Mouse (Mus musculus) retina, postnatal 7 days (tissue): Measurements from ENCODE around the gene Asxl1.
A peak's percentile ranks its signal among the peaks of the same experiment; 100 is the strongest.
"Not testable (repeated sequence)": the region's sequence is repeated elsewhere in the genome, so short reads cannot be mapped to it uniquely, and the experiment has no call there.

Source experiments
- DNase-seq: peaks from one replicate; pipeline ENCODE4 v3.0.0-alpha.2; 2012; ENCODE audit warnings: low read depth, low spot score

Gene Asxl1

GRCm38 (mm10) chr2:153345071-153345453 lies 567 bp upstream of the Asxl1 start:
- DNase-seq = no peak

DNA sequence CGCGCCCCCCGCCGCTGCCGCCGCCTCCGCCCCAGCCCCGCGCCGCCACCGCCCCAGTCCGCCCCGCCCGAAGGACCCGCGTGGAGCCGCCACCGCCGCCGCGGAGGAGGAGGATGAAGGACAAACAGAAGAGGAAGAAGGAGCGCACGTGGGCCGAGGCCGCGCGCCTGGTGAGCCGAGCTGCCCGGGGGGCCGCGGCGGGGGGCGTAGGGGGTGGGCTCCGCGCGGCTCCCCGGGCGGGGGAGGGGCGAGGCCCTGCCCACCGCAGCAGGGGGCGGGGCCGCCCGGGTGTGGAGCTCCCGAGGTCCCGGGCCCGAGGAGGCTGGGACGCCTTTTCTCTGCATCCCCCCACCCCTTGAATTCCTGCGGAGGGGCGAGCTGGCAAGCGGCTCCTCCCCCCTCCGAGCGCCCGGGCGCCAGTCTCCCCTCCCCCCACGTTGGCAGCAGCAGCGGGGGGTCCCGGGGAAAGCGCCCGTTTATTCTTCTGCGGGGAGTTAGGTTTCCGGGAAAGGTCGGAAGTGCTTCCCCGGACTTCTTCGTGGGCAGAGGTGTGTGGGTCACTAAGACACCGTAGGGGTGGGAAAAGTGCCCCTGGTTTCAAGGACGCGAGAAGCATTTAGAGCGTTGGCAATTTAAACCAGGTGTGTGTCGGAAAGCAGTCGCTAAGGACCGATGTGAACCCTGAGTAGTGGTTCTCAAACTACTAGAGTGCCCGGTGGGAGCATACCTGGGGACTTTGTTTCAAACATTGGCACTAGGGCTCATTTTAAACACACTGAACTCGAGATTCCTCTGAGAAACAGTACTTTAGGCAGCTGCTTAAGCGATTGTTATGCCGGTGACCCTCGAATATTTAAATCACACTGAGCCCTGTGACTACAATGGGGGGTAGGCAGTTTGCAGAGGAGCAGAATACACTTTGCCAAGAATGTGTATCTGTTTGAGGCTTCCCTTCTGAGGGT lies 873 bp downstream of the Asxl1 start:
- peak; percentile 40 for DNase-seq

DNA sequence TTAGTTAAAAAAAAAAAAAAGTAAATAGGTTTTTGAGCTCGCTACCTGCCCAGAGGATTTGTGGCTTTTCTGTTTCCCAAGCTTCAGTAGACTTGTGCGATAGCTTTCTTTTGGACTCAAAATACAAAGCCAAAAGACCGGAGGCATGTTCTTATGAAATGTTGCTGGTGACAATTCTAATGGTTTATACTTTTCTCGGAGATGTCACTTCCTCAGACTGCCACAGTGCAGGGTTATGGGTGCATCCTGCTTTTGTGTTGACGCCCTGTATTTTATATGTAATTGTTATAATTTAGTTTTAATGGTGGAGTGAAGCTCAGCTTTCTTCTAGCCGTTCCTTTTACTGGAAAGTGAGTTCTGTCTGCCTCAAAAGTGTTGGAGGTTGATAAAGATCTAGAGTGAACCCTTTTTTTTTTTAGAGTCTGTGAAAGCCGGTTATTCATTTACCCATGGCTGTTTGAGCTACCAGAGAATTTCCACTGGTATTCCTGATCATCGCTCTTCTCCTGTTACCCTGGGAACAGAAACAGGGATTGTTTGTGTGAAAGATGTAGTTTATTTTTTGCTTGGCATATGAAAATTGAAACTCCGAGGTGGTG lies 1.7 kb downstream of the Asxl1 start:
- no peak for DNase-seq

DNA sequence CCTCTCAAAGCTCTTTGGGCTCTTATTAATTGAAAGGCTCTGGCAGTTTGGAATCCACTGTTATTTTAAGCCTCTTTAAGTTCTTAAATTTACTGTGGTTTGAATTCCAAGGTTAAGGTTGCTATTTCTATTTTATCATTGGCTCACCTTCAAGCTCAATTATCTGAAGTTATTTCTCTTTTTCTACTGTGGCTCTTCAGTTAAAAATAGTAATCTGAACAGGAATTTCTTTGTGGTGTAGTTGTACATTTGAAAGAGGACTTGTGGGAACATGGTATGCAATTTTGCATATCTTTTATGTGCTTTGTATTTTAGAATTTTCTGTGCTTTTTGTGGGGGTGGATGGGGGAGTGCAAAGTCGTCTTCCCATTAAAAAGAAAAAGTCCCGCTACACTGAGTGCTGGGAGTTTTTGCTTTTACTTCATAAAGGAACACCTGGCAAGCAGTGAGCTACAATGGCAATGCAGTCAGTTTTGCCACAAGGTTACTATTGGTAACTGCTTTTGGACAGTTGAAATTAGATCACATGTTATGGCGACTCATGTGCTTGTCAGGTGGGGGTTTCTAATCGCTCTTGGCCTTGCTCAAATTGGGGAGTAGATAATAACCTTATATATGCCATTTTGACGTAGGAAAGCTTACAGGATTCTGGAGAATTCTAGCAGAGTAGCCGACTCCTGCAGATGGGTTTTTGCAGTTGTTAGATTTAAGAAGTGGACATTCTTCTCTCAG lies 2.6 kb downstream of the Asxl1 start:
- no peak for DNase-seq

- no peak for DNase-seq
These were observed 5.0 kb downstream of the Asxl1 start for GRCm38 (mm10) chr2:153350552-153351181.

- no peak for DNase-seq
These were observed 9.0 kb downstream of the Asxl1 start for GRCm38 (mm10) chr2:153354648-153355047.

- no peak for DNase-seq
These were observed 11.2 kb downstream of the Asxl1 start for GRCm38 (mm10) chr2:153356784-153357183.

DNA sequence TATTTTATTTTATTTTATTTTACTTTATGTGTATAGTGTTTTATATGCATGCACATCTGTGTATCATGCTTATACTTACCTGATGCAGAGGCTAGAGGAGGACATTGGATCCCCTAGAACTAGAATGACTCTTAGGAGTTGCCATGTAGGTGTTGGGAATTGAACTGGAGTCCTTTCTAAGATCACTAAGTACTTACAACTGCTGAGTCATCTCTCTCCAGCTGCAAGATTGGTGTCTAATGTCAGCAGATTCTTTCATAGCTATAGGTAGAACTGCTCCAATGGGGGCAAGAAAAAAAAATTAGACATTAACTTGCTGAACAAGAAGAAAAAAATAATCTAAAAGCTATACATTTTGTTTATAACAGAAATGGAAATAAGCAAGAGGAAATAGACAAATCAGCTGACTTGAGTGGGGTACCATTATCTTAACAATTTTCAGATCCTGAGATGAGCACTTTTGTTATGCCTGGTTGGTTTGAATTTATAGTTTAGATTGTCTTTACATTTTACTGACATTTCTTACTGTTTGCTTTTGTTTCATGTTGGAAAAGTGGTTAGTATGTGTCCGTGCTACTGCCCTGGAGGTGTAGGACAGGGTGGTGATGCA lies 15.6 kb downstream of the Asxl1 start:
- no peak for DNase-seq

DNA sequence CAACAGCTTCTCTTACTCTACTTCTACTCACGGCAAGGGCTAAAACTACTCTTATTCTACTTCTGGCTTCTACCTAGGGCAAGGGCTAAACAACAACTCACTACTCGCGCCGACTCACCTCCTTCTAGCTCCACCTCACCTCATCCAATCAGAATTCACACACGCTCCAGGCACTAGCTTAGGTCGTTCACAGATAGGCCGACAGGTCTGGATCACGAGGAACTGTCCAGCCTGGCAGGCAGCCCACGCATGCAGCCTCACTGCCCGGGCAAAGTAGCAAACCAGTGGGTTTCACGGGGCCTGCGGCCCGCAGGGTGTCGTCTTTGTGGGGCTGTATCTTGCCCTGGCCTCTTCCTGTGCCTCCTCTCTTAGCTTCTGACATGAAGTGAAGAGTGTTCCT lies 18.9 kb downstream of the Asxl1 start:
- not testable (repeated sequence) for DNase-seq

GRCm38 (mm10) chr2:153370871-153371270 lies 25.2 kb downstream of the Asxl1 start:
- no peak for DNase-seq

GRCm38 (mm10) chr2:153375380-153375779 lies 29.8 kb downstream of the Asxl1 start:
- DNase-seq = no peak

DNA sequence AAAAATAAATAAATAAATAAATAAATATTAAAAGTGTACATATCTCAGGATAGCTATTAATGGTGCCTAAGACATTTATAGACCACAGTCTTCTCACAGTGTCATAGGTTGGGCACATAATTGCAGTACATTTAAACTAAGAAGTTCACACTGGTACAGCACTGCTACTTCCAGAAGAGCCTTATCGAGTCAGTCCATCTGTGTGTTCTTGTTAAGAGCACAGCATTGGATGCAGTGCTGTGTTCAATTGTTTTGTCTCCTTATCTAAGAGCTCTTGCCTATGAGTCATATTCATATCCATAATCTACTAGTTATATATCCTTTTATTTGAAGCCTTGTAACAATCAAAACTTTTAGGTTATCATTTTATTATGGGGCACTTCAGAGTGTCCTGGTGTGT lies 34.9 kb downstream of the Asxl1 start:
- no peak for DNase-seq

DNA sequence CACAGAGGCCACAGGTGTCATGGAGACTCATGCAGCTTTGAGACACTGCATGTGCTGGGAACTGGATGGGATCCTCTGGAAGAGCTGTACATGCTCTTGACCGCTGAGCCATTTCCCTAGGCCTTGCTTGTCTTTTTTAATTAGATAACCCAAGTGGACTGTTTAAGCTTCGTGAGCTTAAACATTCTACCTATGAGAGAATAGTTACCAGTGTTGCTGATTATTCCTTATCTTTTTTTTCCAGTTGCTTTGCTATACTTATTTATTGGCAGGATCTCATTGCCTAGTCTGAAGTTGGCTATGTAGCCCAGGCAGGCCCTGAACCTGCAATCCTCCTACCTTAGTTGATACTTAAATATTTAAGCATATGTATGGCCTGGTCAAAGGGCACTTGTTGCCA lies 44.2 kb downstream of the Asxl1 start:
- DNase-seq = no peak

- no peak for DNase-seq
These were observed 47.4 kb downstream of the Asxl1 start for GRCm38 (mm10) chr2:153393045-153393444.

- no peak for DNase-seq
These were observed 52.3 kb downstream of the Asxl1 start for GRCm38 (mm10) chr2:153397790-153398515.

DNA sequence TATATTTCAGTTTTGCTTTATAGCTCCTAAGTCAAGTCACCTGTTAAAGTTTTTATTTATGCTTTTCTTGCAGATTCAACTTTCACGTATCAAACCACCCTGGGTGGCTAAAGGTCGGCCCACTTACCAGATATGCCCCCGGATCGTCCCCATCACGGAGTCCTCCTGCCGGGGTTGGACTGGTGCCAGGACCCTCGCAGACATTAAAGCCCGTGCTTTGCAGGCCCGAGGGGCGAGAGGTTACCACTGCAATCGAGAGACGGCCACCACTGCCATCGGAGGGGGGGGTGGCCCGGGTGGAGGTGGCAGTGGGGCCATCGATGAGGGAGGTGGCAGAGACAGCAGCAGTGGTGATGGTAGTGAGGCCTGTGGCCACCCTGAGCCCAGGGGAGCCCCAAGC lies 53.5 kb downstream of the Asxl1 start:
- DNase-seq = no peak

DNA sequence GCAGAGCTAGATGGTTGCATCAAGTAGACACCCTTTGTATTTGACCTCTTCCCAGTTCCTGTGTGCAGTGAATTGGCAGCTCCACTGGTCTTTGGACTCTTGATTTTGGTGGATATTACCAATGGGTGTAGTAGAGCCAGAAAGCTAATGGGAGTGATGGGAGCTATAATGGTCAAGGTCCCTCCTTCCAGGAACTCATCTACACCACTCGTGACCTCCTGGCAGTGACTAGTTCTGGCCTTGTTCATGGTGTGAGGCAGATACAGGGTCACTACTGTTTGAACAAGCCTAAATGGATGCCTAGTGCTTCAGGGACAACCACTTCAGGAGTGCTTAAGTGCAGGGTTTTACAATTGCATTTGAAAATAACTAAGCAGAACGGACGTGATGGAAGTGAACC lies 58.4 kb downstream of the Asxl1 start:
- DNase-seq = no peak

DNA sequence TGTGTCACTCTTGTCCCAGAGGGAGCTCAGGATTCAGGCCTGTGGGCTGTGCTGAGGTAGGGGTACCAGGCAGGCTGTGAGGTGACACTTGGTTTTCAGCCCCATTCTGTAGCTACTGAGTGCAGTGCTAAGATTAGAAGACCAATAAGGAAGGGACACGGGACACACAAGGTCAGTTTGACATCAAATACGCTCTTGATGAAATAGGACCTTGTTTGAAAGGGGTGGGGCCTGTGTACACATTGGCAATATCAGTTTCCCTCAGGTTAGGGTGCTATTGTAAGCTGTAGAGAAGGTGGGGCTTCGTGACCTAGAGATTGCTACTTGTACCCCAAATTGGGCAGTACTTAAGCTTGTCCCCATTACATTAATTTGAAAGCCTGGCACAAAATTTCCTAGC lies 59.3 kb downstream of the Asxl1 start:
- no peak for DNase-seq

DNA sequence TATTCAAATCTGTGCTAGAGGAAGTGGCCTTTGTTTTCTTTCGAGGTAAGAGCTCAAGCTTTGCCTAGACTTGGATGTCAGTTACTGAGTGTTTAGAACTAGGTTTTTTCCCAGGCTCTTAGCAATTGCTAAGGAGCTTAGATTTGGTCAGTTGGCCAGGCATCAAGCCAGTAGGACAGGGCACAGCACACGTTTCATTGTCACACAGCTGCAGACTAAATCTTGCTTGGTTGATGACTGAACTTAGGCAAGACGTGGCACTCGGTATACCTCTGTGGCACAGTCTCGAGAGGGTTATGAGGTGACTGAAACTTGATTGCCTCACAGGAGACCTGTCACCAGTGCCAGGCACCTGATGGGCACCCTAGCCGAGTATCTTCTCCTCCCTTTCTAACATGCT lies 61.3 kb downstream of the Asxl1 start:
- DNase-seq = no peak

- no peak for DNase-seq
These were observed 63.3 kb downstream of the Asxl1 start for GRCm38 (mm10) chr2:153408971-153409370.

DNA sequence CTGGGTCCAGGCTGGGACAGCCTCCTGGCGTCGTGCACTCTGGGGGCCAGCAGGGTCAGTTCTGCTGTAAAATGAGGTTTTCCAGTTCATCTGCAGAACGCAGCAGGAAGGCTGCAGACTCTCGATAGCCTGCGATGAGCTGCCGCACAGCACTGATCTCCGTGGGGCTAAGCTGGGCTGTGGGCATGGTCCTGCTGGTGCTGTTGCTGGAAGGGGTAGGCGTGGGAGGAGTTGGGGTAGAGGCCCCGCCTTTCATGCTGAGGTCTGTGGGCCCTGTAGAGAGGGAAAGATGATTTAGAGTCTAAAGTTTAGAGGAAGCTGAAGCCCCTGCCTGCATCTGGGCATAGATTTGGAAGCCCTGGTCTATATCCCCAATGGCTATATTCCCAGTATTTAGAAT lies 65.9 kb downstream of the Asxl1 start:
- no peak for DNase-seq
